Mouse (Mus musculus) Muller cell, postnatal 12 days (primary cell): ENCODE measurements around the gene Sox5.
A peak's percentile ranks its signal among the peaks of the same experiment; 100 is the strongest.

Experiments
- DNase-seq: peaks from one replicate; pipeline ENCODE4 v3.0.0-alpha.2; 2015; ENCODE audit errors: inconsistent ontology term

Gene Sox5

DNA sequence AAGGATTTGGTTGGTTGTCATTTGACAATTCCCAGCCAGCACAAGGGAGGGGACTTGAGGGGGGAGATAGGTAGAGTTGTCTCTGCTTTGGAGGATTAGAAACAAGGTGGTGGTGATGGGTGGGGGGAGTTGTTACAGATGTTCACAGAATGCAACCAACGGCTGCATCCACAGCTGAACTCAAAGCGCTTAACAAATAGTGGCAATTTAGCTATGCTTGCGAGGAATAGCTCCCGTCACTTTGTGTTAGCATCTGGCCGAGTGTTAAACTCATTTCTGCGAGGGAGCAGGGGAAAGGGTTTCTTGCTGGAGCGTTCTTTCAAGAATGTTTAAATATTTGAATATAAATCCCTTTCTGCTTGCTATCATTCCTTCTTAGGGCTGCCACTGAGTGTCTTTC, 921.7 kb downstream of the Sox5 start:
- DNase-seq = no peak

DNA sequence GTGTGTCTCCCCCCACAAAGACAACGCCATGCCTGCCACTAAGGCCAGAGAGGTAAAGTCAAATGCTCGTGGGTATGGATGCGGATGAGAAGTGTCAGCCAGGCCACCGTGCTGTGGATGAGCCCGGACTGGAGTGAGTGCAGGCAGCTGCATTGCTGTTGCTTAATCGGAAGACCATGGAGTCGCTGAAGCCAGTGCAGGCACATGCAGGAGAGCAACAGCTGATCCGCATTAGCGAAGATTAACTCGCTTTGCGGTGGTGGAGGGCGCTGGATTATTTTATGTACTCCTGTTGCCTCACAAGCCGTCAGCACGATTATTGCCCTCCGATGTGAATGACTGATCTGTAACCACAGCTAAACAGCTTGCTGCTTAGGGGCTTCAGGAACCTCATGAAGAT, 922.2 kb downstream of the Sox5 start:
- no peak for DNase-seq

DNA sequence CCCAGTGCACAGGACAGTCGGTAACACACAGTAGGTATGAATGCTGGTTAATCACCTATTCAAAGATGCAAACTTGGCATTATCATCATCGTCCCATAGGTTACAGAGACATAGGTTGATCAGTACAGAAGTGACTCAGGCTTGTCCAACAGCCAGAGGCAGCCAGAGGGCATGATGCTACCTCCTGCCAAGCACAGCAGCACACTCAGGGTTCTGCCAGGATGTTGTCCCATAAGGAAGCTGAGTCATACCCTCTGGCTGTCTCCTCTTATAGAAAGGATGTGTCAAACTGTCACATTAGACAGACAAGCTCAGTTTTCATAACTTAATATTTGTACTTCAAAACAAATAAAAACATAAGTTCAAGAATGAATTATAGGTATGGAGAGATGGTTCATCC, 923.2 kb downstream of the Sox5 start:
- DNase-seq = no peak

DNA sequence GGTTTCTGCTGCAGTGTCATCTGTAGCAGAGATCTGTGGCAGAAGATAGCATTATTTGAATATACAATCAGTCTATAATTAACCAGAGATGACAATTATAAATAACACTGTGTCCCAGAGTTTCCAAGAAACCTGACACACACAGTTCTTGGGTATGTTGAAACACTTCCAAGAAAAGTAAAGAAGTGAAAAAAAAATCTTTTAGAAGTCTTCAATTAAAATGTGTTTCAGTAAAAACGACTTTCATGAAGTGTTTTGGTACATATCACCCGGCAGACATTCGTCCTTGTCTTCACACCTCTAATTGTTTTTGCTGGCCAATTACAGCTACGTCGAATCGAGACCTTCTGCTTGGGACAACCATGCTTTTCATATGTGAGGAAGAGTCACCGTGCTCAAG, 924.4 kb downstream of the Sox5 start:
- DNase-seq = no peak

DNA sequence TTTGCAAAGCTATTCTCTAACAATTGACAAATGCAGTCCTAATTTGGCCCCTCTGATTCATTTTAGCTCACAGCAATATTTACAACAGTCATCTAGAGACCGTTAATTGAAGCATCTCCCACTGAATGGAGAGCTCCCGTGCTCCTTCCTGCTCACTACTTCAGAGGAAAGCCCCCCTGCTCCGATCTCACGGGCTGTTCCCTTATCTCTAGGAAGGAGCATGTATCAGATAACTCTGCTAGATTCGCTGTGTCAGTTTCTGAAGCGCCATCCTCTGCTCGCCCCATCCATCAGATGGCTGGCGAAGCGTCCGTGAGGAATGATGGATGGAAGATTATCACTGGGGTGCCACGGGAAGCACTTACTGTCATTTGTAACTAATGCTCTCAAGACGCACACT, 926.4 kb downstream of the Sox5 start:
- no peak for DNase-seq

DNA sequence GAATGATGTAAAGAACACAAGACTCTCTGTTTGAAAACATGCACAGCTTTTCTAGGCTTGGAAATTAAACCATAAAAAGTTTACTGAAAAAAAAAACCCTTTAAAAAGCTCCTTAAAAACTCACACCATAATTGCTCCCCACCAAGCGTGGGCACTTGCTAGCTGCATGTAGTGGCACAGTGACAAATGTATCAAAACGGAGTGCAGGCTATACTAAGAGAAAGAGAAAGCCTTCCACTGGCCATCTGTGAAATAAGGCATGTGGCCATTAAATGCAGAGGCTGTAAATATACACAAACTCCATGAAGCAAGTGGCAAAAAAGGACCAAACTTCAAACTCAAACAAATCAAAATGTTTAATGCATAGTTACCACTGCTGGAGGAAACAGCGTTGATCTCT, 927.7 kb downstream of the Sox5 start:
- DNase-seq = no peak

DNA sequence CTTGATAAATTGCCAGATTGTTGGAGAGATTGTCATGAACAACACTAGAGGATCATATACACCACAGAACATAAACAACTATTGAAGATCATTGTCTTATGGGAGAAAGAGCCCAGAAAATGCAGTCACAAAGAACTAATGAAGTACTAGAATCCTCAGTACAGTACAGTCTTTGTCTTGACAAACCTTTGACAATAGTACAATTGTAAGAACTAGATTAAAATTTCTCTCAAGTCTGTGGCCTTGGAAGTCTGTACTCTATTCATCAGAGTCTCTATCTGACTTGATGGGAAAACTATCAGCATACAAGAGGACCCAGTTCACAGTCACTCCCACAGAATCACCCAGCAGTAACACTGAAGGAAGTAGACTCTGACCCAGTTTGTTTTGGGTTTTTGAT, 936.0 kb downstream of the Sox5 start:
- peak; percentile 54 for DNase-seq

DNA sequence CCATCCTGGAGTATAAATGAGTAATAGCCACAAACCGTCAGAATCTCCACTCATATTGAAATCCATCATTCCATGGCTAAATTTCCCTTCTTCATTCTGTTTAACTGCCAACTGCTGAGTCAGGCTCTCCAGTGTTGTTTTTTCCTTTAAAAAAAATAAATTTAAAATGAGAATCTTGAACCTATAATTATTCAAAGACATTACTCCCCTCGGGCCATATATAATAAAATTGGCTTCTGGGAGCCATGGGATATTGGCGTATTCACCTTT, 937.1 kb downstream of the Sox5 start:
- DNase-seq = peak; percentile 19

DNA sequence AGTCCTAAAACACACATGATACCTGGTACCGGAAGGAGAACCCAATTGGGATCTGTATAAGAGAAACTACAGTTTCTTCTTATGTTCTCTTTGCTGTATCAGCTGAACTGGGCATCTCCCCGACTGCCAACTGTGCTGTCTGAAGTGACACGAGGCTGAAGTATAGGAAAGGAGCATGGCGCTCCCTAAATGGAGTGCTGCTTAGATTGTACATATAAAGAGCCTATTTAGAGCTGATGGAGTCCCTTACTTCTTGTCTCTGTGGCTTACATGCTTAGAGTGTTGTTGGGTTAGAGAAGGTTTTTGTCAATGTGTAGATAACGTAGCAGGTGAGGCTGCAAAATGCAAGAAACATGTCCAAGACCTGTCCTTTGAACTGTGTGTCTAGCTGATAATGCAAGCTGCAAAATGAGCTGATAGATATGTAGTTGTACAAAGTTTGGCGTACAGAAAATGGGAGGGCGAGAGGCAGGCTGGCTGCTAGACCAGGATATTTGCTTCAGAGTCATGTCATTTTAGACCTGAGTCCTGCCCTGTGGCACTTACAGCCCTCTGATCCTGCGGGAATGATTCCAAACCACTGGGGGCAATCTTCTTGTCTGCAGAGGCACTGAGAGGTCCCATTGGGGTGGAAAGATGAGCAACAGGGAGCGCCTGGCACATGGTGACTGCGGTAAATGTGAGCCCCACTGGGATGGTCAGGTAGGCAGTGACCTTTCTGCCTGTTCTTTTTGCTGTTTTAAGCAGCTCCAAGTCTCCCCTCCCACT, 937.7 kb downstream of the Sox5 start:
- no peak for DNase-seq

DNA sequence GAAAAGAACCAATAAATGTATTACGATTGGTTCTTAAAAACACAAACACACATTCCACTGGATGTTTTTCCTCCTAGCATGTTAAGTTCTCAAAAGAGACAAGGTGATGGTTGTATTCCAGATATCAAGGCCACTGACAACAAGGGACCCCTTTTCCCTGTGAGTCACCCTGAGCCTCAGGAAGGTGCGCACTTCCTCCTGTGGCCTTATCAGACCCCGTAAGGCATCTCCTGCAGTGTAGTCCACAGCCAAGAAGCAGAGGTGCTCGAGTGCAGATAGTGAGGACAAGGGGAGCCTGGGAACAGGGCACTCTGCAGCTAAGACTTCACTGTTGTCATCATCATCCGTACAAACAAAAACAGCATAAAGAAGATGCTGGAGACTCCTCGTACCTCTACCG, 939.8 kb downstream of the Sox5 start:
- DNase-seq = no peak

DNA sequence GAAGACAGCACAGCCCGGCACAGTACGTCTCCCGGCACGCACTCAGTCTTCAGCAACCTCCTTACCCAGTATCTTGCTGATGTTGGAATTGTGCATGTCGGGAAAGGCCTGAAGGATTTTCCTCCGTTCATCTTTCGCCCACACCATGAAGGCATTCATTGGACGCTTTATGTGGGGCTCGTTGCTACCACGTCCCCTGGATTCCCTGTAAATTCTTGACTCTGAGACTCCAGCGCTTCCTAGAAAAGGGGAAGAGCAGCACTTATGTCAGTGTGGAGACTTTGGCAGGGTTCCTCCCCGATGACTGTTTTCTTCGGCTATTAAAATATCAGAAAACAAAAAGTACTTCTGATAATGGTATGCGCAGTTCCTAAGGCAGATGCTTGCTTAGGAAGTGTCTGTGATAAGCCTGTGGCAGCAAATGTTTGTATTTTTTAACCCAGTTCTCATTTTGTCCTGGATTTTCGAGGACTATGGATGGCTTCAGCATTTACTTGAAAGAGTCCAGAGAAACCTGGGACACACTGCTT, 940.6 kb downstream of the Sox5 start:
- DNase-seq = no peak

DNA sequence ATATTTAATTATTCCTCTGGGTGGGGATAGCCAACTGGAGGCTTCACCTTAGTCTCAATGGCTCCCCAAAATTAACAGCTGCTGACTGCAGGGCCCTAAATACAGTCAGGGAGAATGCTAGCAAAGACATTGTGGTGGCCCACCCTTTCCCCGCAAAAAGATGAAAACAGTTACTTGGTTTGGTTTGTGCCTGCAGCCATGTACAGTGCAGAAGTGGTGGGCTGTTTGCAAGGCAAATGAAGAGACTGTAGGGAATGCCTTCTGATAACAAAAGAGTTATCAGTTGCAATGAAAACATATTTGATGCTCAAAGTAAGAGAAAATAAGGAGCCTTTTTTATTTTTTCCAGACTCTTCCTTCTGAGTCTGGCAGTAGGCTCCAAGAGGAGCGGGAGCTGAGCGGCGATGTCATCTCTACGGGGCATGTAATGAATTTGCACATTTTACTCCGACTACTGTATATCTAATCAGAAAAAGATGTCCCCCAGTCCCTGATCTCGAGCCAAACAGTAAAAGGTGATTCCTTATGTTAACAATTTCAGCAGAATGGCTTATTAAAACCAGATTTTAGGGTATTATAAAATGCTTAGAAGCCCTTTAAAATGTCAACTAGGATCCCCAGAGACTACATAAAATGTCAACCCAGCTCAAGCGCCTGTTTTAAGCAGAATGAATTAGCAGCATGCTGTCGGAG, 943.2 kb downstream of the Sox5 start:
- DNase-seq = no peak

DNA sequence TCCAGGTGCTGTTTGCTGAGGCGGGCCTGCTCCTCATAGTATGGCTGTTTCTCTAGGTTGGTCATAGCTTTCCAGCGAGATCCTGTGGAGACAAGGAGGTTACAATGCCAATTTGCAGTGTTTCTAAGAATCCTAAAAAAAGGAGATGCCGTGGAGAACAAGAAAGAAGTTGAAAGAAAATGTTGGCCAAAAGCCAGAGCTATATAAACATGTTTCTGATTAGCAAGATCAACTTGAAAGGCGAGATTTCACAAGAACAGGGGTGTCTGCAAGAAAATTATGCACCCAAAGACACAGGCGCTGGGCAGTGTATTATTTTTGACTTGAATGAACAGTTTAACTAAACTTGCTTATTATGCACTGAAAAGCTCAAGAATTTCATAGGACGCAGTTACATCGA, 946.4 kb downstream of the Sox5 start:
- no peak for DNase-seq

DNA sequence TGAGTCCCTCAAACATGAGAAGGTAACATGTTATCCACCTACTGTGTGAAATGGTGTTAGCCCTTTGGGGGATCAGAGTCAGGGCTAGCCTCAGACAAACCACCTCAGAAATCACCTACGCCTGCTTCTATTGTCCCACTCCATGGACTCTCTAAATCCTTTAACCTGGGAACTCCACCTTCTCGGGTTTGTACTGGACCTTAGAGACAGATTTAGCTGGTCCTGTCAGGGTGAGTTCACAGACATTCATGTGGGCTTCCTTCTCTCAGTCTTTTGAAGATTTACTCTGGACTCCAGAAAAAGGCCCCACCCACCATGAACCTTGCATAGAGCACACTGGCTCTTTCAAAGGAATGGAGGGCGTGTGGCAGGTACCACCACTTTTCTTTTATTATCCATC, 947.8 kb downstream of the Sox5 start:
- DNase-seq = no peak

DNA sequence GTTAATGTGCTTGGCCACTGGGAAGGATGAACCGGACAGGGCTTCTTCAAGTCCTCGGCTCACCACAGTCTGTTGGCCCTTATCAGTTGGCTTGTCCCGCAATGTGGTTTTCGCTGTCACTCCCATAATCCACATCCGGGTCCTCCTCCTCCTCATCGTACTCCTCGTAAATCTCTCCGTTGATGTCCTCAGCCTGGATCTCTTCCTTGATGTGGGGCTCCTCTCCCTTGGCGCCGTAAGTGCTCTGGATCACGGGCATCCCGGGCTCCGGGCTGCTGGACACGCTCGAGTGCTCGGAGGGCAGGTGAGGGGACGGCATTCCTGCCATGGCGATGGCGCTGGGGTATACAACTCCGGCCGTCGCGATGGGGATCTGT, 948.6 kb downstream of the Sox5 start:
- no peak for DNase-seq

DNA sequence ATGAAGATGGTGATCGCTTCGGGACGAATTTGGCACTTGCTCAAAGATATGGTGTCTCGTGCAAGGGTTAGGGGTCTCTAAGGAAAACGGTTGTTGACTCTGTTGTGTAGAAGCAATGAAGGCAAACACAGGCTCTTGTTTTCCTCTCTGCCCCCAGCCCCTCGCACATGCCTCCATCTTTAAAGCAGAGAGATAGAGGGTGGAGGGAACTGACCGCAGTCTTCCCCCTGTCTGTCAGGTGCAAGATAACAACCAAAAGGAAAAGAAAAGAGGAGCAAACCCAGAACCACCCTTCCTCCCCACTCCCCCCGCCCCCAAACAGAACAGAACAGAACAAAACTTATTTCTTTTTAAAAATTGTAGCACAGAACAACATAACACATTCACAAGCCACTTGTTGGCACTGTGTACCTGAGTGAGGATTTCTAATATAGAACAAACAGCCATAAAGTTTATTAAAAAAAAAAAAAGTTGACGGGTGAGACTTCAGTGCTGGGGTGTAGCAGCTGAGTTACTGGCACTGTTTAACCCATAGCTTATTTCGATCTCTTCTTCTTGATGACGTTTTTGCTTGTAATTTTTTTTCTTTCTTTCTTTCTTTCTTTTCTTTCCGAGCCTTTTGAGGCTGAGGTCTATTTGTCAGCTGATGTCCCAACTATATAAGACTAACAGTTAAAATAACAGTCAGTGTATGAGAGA, 949.1 kb downstream of the Sox5 start:
- no peak for DNase-seq

DNA sequence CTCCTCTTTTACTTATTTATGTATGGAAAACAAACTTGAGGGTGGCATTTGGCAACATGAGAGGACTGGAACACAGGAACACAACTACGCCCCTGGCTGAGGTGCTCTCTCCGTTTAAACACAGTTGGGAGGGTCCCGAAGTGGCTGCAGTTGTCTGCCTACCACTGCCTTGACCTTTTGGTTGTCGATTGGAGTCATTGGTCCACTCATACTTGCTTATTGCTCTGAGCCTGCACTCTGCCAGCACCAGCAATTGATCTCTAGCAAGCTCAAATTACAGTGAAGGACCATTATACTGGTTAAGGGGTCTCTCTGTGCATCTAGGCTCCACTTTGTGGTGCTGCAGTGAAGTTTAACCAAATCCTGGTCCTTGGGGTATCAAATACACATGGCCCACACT, 950.5 kb downstream of the Sox5 start:
- no peak for DNase-seq

DNA sequence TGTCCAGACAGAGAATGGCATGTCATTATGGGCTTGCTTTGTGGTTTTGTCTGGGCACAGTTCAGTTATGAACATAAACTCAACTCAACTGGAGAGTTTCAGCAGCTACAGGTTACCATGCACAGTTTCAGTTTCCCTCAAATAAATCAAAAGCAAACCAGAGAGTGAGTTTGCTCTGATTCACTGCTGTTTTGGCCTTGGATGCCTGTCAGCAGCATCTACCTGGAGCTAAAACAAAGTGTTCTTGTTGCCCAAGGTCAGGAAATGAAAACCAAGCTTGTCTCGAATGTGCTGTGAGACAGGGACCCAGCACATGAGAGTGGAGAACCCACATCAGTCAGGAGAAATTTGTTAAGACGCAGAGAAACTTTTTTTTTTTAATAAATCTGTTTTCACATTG, 951.6 kb downstream of the Sox5 start:
- DNase-seq = no peak

DNA sequence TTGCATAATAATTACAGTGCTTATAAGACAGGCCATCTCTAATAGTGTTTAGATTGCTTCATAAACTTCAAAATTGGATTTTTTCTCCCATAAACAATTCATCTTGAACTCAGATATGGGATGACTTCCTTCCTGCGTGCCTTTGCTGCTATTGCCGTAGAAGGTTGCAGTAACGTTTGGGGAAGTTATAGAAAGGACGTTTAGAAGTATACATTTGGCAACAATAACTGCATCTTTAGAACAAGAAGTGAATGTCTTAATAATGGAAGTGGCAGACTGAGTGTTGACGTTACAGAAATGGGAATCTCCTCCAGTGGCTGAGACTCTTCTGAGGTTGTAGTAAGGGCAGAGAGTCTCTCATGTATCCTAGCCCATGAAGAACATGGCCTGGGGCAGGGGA, 955.0 kb downstream of the Sox5 start:
- DNase-seq = no peak

DNA sequence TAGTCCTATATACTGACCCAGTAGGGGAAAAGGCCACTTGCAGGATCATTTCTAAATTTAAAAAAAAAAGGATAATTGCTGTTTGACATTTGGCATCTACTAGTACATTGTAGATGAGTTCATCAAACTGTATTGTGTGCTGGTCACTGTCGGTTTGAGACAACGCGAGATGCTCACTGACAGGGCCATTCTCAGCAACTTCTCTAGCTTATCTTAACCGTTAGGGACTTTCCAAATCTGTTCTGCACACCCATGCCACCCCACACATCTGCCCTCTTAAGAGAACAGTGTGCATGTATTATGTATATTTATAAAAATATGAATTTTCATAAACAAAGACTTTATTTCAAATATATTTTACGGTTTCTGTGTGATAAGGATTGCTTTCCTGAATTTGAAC, 955.8 kb downstream of the Sox5 start:
- no peak for DNase-seq

DNA sequence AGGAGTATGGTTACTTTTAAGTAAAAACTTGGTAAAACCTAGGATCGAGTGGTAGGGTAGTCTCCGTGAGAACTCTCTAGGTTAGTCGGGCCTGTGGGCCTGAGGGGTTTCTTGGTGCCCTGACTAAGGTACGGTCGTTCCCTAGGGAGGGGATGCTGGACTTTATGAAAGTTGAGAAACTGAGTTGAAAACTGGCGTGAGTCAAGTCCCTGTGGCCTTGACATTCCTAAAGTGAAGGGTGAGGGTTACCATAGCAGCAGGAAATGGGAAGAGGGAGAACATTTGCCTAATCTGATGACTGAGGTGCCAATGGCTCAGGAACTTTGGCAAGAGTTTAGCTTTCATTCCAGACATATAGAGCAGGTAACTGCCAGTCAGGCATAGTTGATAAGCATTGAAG, 956.7 kb downstream of the Sox5 start:
- DNase-seq = no peak

DNA sequence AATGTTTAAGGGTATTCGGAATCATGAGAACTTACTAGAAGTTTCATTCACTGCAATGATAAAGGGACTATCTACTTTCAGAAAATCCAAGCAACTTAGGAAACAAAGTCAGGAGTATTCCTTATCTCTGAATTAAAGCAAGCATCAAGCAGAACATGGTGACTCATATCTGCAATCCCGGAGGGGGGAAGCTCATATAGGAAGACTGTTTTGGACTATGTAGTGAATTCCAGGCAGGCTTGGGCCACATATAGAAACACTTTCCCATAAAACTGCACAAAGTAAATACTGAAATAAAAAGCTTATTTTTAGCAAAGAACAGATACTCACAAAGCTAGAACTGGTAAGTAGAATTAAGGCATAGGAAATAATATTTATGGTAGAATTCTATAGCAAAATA, 993.3 kb downstream of the Sox5 start:
- no peak for DNase-seq

DNA sequence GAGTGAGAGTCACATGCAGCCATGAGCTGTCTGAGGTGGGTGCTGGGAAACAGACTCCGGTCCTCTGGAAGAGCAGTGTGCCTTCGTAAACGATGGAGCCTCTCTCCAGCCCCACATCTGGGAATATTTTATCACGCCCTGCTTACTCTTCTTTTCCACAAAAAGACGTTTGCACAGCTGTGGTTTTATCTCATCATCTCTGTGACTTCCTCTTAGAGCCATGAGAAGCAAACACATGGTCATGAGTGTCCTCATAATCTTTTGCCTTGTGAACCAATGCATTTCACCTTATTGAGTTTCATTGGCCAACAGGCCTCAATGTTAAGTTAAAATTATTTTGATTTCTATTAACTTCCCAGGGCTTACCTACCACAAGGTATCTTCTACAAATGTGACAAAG, 994.4 kb downstream of the Sox5 start:
- DNase-seq = no peak
